Mouse (Mus musculus) forebrain, embryonic 10.5 days (tissue): ENCODE measurements around the gene Smad1. TPM values are rescaled to one million over a fixed set of nuclear protein-coding genes. Genes with fewer than 3 reads are reported as not detected.

Source experiments
- DNase-seq: peaks from one replicate; pipeline ENCODE4 v3.0.0-alpha.2; 2017; ENCODE audit warnings: low spot score; ENCODE audit errors: extremely low spot score
- H3K27ac ChIP-seq: fragments of 300-500 bp; sonication (generic); 2 replicates; pipeline ENCODE4 v1.5.1; 2016; ENCODE audit warnings: mild to moderate bottlenecking
- H3K27me3 ChIP-seq: fragments of 300-500 bp; sonication (generic); 2 replicates; pipeline ENCODE4 v1.6.1; 2016; ENCODE audit warnings: mild to moderate bottlenecking; ENCODE audit not compliant: poor library complexity, severe bottlenecking
- H3K36me3 ChIP-seq: fragments of 300-500 bp; sonication (generic); replicated peaks from 2 replicates; pipeline ENCODE4 v1.6.1; 2016; ENCODE audit warnings: mild to moderate bottlenecking, moderate library complexity
- H3K4me1 ChIP-seq: fragments of 300-500 bp; sonication (generic); 2 replicates; pipeline ENCODE4 v1.6.1; 2016
- H3K4me3 ChIP-seq: fragments of 300-500 bp; sonication (generic); 2 replicates; pipeline ENCODE4 v1.5.1; 2016; ENCODE audit warnings: mild to moderate bottlenecking, moderate library complexity
- H3K9me3 ChIP-seq: fragments of 300-500 bp; sonication (generic); 2 replicates; pipeline ENCODE4 v1.6.1; 2016; ENCODE audit warnings: mild to moderate bottlenecking, moderate library complexity
- WGBS: fragments of 180-500 bp; shearing (Covaris S2); methylation state at CpG from one replicate; pipeline ENCODE4 v1.1.7; 2016; 5-methylcytosine and 5-hydroxymethylcytosine counted together
- polyA plus RNA-seq: library from polyadenylated mRNA; unstranded; fragments of >200 nt; fragmentation: Nextera tagmentation; extraction: Ambion mirVana; gene quantifications from 2 replicates; pipeline ENCODE4 v1.2.1, GENCODE M21; 2016

Smad1 gene
- polyA plus RNA-seq, 1 experiment from 2014 or later = 39.4 TPM

DNA sequence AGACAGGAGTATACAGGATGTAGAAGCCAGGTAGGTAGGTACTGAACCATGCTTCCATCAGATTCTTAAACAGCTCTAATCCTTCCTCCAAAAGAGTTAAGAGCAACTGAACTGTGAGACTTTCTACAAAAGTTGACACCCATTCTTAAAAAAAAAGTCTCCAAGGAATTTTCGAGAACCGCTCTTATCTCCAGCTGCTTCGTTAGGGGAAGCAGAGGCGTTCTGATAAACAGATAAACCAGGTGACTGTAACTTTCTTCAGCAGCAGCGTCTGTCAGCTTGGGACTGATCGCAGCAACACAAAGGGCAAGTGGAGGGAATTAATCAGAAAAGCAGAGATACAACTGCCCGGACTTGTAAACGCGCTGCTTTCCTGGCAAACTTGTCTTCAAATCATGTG is 5.3 kb downstream of the Smad1 start:
- no peak for DNase-seq
- peaks cover 38% of the 10 kb centered on the region for H3K4me1 ChIP-seq
- 83% methylated on average over 9 of the region's 9 CpGs for WGBS

DNA sequence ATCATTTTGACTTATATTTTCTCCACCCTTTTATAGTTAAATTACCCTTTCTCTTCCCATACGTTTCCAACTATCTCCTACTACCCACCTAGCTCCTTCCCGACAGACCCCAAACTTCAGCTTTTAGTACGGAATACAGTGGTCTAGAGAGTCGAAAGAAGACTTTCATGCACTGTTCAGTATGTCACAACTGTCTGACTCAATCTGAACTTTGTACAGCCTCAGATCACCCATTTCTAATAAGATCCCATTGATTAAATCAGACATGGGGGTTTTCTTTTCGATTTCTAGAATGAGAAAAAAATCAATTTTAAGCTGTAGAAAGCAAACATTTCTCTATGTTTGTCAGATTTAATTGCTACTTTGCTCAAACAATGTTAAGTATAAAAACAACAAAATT is 6.1 kb downstream of the Smad1 start:
- Histone ChIP-seq H3K36me3 (peaks cover 43% of the 10 kb centered on the region), H3K9me3 (peaks cover 17% of the 10 kb centered on the region; the same call in 1 of the 2 replicates), H3K4me3 (no peak overlapping the region), H3K4me1 (peaks cover 39% of the 10 kb centered on the region), H3K27me3 (no peaks in the 10 kb centered on the region), H3K27ac (no peak overlapping the region)
- 95% methylated on average over 5 of the region's 5 CpGs for WGBS
- DNase-seq = no peak

More for the DNA sequence above, 5.3 kb downstream of the Smad1 start:
- peaks cover 13% of the 10 kb centered on the region; the same call in 1 of the 2 replicates for H3K9me3 ChIP-seq
- peaks cover 35% of the 10 kb centered on the region for H3K36me3 ChIP-seq
- no peak overlapping the region for H3K4me3 ChIP-seq
- no peaks in the 10 kb centered on the region for H3K27me3 ChIP-seq
- H3K27ac ChIP-seq = no peak overlapping the region

DNA sequence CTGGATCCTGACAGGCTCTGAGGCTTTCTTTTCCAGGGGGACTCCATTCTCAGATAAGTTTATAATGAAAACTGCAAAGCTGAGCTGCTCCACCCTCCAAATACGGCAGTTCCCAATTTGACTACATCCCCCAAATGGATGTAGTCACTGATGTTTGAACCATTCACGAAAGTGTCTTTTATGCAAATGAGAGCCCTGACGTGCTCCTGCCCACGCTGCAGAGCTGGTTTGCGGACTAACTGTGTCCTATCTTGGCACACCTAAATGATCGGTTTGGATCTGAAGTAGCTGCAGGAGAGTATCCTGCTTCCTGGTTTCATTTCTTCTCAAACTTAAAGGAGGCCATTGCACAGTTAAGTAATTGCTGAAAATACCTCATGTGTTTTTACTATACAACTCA is 6.7 kb downstream of the Smad1 start:
- WGBS = 75% methylated on average over 6 of the region's 6 CpGs
- no peak for DNase-seq
- peaks cover 47% of the 10 kb centered on the region for H3K36me3 ChIP-seq

DNA sequence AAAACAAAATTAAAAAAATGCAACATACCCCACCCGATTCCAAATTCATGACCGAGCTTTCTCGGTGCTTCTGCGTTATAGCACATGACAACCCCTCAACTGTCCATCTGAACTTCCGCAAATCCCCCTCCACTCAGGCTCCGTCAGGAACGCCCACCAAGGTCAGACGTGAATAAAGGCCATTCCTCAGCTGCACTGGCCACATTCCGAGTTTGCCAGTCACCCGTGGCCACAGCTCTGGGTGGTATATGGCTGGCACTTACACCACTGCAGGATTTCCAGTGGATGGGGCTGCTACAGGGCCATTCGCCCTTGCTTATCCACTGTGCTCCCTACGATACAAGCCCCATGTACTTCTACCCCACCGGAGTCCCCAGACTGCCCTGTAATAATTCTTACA is 7.9 kb downstream of the Smad1 start:
- H3K36me3 ChIP-seq = peaks cover 59% of the 10 kb centered on the region
- H3K4me1 ChIP-seq = peaks cover 22% of the 10 kb centered on the region
- H3K4me3 ChIP-seq = no peak overlapping the region
- 84% methylated on average over 13 of the region's 13 CpGs for WGBS
- no peak for DNase-seq
- H3K27ac ChIP-seq = no peak overlapping the region
- H3K9me3 ChIP-seq = peaks cover 21% of the 10 kb centered on the region; the same call in 1 of the 2 replicates
- no peaks in the 10 kb centered on the region for H3K27me3 ChIP-seq

More for the DNA sequence above, 6.7 kb downstream of the Smad1 start:
- H3K27ac ChIP-seq = no peak overlapping the region
- H3K4me1 ChIP-seq = peaks cover 34% of the 10 kb centered on the region
- H3K4me3 ChIP-seq = no peak overlapping the region
- peaks cover 17% of the 10 kb centered on the region; the same call in 1 of the 2 replicates for H3K9me3 ChIP-seq
- no peaks in the 10 kb centered on the region for H3K27me3 ChIP-seq

DNA sequence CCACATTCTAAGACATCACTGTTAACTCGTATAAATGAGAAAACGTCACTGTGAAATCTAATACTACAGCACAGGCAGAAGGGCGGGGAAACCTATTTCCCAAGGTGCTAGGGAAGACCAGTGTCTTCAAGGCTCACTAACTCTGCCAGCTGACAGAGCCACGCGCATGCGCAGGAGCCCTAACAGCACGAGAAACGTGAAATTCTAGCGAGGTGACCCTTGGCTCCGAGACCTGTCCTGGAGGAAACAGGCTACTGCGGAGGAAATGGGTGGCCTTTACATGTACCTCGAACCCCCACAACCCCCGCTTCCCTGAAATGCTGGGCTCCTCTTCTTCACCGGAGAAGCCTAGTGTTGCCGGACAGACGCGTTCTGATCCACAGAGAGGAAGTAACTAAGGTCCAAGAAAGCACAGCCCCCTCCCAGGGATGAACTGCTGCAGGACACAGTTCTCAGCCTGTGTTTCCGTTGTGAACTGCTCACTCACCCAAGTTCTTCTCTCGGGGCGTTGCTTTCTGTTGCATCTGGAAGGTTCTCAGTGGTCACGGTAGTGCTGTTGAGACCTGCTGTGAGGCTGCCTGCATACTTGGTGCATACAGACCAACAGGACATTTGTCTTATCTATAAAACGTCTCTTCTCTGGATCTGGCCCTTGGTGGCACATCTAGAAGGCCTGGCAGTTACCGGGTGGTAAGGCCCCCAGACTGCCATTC is 10.1 kb downstream of the Smad1 start:
- H3K36me3 ChIP-seq = peaks cover 50% of the 10 kb centered on the region
- DNase-seq = no peak
- H3K4me3 ChIP-seq = no peak overlapping the region
- WGBS = 87% methylated on average over 23 of the region's 23 CpGs
- H3K9me3 ChIP-seq = peaks cover 22% of the 10 kb centered on the region; the same call in 1 of the 2 replicates
- H3K27ac ChIP-seq = no peak overlapping the region
- peaks cover 35% of the 10 kb centered on the region for H3K4me1 ChIP-seq
- no peaks in the 10 kb centered on the region for H3K27me3 ChIP-seq

DNA sequence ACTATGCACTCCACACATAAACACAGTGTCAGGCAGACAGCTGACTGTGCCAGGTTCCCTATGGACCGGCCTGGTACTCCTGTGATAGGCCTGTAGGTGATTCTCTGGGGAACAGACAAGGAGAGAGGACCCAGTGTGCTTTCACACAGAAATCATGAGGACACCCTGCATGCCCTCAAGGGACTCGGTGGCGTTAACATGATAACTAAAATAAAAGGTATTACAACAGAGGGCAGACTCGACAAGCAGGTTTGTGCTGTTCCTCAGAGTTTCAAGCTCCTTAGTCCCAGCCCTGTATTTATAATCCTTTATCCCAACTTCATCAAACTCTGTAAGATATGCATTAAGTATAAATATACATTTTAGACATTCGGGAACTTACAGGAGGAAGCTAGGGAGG is 12.5 kb downstream of the Smad1 start:
- peaks cover 22% of the 10 kb centered on the region; the same call in 1 of the 2 replicates for H3K9me3 ChIP-seq
- peaks cover 49% of the 10 kb centered on the region for H3K36me3 ChIP-seq
- no peak overlapping the region for H3K27ac ChIP-seq
- no peak overlapping the region for H3K4me3 ChIP-seq
- DNase-seq = no peak
- H3K27me3 ChIP-seq = no peaks in the 10 kb centered on the region
- WGBS = 94% methylated on average over 5 of the region's 5 CpGs
- H3K4me1 ChIP-seq = peaks cover 51% of the 10 kb centered on the region

DNA sequence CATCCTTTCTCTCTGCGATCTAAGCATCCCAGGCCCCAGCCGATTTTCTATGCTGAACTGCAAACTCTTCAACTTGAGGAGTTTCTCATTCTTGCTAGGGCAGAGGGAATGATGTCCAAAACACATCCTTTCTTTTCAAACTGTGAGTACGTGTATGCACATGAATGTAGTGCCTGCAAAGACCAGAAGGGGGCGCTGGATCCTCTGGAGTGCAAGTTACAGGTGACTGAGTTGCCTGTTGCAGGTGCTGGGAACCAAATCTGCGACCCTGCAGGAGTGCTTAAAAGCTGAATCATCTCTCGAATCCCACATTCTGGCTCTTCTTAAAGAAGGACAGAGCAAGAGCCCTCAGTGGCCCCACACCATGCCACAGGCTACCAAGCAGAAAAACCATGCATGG is 13.0 kb downstream of the Smad1 start:
- no peak for DNase-seq
- Histone ChIP-seq H3K9me3 (peaks cover 22% of the 10 kb centered on the region; the same call in 1 of the 2 replicates), H3K4me1 (peaks cover 53% of the 10 kb centered on the region), H3K36me3 (peaks cover 47% of the 10 kb centered on the region), H3K27me3 (no peaks in the 10 kb centered on the region), H3K4me3 (no peak overlapping the region), H3K27ac (no peak overlapping the region)
- WGBS = 82% methylated on average over 6 of the region's 6 CpGs

DNA sequence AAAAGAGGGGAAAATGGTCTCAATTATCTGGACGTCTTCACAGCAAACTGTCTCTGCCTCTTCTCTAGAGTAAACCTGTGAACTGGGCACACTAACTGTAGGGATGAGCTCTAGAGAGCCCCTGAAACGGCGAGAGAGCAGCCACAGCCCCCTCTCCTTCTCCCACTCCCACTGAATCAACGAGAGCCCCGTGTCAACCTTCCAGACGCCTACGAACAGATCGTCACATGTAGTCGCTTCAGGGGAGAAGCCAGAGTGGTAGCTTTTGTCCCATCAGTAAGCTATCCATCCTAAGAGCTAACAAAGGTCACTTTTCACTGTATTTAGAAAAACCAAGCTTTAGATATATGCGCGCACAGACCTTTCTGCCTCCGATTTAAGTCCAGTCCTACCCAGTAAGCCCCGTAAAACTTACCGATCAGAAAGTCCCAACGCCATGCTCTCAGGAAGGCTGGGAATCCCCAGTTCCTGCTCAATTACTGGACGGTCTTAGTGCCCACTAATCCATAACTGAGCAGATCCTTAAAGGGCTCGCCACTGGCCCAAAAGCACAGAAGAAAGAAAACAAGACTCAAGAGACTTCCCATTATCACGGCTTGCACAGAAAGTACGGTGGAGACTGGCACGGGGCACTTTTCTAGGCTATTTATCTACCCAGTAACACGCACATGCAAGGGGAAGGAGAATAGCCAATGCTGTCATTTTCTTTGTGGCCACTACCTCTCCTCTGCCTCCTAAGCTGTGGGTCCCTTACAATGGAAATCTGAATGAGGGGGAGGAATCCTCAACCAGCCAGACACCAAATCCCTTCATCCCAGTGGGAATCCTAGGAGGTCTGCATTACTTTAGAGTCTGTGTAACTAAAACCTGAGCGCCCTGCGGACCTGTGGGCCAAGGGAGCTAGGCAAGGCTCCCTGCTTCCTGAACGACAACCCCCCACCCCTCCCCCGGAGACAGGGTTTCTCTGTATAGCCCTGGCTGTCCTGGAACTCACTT is 14.7 kb downstream of the Smad1 start:
- Histone ChIP-seq H3K36me3 (peaks cover 33% of the 10 kb centered on the region), H3K4me3 (peak overlapping the region; percentile 22), H3K27ac (no peak overlapping the region), H3K9me3 (peaks cover 15% of the 10 kb centered on the region; the same call in 1 of the 2 replicates), H3K27me3 (no peaks in the 10 kb centered on the region), H3K4me1 (peaks cover 70% of the 10 kb centered on the region)
- DNase-seq = no peak
- 20% methylated on average over 25 of the region's 25 CpGs for WGBS

DNA sequence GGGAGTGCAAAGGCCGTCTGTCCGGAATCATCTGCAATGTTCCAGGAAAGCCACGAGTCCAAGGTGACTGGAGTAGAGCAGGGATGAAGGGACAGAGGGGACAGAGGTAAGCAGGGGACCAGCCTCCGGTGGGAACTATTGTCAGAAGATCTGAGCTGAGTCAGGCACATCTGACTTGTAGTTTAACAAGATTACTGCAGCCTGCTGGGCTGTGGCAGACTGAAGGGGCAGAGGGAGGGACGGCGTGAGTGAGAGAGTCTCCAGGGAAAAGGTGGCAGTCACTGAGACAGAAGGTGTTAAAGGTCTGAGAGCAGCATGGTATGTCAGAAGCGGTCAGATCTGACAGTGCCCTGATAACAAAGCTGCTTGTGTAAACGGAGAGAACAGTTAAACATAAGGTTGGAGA is 16.5 kb downstream of the Smad1 start:
- Histone ChIP-seq H3K4me1 (peaks cover 76% of the 10 kb centered on the region), H3K4me3 (no peak overlapping the region), H3K27me3 (no peaks in the 10 kb centered on the region), H3K36me3 (peaks cover 16% of the 10 kb centered on the region), H3K9me3 (peaks cover 5% of the 10 kb centered on the region; the same call in 1 of the 2 replicates), H3K27ac (no peak overlapping the region)
- no peak for DNase-seq
- 7% methylated on average over 8 of the region's 8 CpGs for WGBS

DNA sequence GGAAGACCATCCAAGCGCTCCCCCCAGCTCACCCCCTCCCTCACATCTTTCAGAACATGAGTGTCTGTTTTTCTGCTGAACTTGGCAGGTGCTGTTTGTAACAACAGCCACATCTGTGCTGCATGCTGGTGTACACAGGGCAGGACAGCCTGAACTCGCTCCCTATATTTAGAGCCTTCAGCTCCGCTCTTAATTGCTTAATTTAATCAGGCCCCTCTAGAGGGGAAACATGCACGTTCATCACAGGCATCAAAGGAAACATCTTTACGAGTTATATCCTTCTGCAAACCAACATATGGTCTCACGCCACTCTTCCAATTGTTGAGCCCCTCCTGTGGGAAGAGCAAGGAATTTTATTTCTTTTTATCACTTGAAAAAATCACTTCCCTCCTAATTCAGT is 17.5 kb downstream of the Smad1 start:
- Histone ChIP-seq H3K9me3 (peaks cover 5% of the 10 kb centered on the region; the same call in 1 of the 2 replicates), H3K27ac (no peak overlapping the region), H3K36me3 (peaks cover 13% of the 10 kb centered on the region), H3K4me1 (peaks cover 76% of the 10 kb centered on the region), H3K27me3 (no peaks in the 10 kb centered on the region), H3K4me3 (no peak overlapping the region)
- DNase-seq = no peak
- WGBS = 63% methylated on average over 6 of the region's 6 CpGs

DNA sequence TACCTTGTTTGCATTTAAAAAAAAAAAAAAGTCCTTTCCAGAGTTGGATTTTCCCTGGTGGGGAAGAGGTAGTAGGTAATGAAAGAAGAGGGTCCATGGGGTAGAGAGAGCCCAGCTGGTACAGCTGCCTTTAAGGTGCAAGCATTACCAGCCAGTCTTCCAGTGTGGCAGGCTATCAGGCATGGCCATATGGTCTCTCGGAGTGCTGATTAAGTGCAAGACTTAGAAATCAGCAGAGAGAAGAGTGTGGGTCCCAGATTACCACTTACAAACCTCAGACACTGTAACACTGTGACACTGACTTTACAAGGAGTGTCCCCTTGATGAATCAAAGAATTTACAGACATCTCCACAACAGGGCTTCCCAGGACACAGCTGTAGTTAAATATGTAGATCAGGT is 18.9 kb downstream of the Smad1 start:
- peaks cover 68% of the 10 kb centered on the region for H3K4me1 ChIP-seq
- WGBS = 76% methylated on average over 1 of the region's 1 CpGs
- DNase-seq = no peak

DNA sequence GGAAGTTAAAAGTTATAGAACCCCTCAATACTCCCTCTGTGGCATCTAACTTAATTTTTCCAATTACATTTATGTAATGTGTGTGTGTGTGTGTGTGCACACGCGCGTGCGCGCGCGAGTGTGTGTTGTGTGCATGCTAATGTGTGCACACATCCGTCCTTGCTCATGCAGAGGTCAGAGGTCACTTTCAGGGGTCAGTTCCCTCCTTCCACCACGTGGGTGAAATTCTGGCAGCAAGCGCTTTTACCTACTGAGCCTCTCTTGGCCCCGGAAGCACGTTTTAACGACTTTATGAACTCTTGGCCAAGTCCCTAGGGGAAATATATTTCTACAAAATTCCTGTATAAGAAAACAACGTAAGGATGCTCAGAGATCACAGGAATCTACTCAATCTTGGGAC is 19.3 kb downstream of the Smad1 start:
- no peak overlapping the region for H3K4me3 ChIP-seq
- H3K27ac ChIP-seq = no peak overlapping the region
- peaks cover 9% of the 10 kb centered on the region for H3K36me3 ChIP-seq
- H3K9me3 ChIP-seq = no peaks in the 10 kb centered on the region
- H3K27me3 ChIP-seq = no peaks in the 10 kb centered on the region
- H3K4me1 ChIP-seq = peaks cover 67% of the 10 kb centered on the region
- no peak for DNase-seq
- 80% methylated on average over 14 of the region's 14 CpGs for WGBS

More for the DNA sequence above, 18.9 kb downstream of the Smad1 start:
- no peak overlapping the region for H3K4me3 ChIP-seq
- no peak overlapping the region for H3K27ac ChIP-seq
- no peaks in the 10 kb centered on the region for H3K9me3 ChIP-seq
- H3K36me3 ChIP-seq = peaks cover 9% of the 10 kb centered on the region
- H3K27me3 ChIP-seq = no peaks in the 10 kb centered on the region
